Mouse (Mus musculus) bone marrow, adult 2 months (tissue): ENCODE data around the gene Scml4.

Source experiments
- CTCF ChIP-seq: fragments of 200-500 bp; IDR thresholded peaks from 2 replicates; pipeline ENCODE4 v1.5.1; 2011; ENCODE audit warnings: low read length, control low read depth; ENCODE audit not compliant: control insufficient read depth, insufficient read depth
- POLR2A ChIP-seq: fragments of 200-500 bp; IDR thresholded peaks from 2 replicates; pipeline ENCODE4 v1.6.1; 2011; ENCODE audit warnings: low read depth, mild to moderate bottlenecking, control low read depth, low read length, borderline replicate concordance; ENCODE audit not compliant: control insufficient read depth

DNA sequence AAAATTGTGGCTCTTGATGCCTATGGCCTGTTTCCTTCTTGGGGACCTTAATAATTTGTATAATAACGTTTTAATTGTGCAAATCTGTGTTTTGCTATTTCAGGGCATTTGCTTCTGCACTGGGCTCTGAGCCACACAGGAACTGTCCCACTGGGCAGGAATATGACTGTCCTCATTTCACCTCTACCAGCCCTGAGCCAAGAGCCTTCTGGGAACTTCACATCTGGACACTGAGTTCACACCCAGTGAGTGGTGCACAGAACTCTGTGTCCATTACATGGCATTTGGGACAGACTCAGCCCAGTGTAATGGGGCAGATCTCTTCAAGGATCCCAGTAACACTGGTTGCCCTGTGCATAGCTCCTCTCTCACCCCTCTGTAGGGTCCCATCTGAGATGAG lies 16.8 kb upstream of the Scml4 start:
- TF ChIP-seq CTCF (no peak), POLR2A (no peak)
